Mouse (Mus musculus) left cerebral cortex, postnatal 10 days (tissue): ENCODE measurements around the gene Serpina10. TPM values are rescaled to one million over a fixed set of nuclear protein-coding genes. Genes with fewer than 3 reads are reported as not detected.
A peak's percentile ranks its signal among the peaks of the same experiment; 100 is the strongest.
"Not testable (repeated sequence)": the region's sequence is repeated elsewhere in the genome, so short reads cannot be mapped to it uniquely, and the experiment has no call there.

Source experiments
- DNase-seq, 2 experiments: peaks; one replicate each; pipeline ENCODE4 v3.0.0; 2021 to 2022; ENCODE audit warnings: low spot score in 2 of 2, mixed read lengths in 1 of 2; ENCODE audit errors: extremely low spot score in 1 of 2
- intact Hi-C: fragments of 180-260 bp; cut with DNase I; formaldehyde crosslinking; loops from one replicate; pipeline ENCODE4 v1.15.1; 2025
- total RNA-seq, 2 experiments: library from RNA; stranded (reverse); gene quantifications; 2 replicates each; pipeline ENCODE4 v1.2.3; 2021

Gene Serpina10
- not detected for total RNA-seq

DNA sequence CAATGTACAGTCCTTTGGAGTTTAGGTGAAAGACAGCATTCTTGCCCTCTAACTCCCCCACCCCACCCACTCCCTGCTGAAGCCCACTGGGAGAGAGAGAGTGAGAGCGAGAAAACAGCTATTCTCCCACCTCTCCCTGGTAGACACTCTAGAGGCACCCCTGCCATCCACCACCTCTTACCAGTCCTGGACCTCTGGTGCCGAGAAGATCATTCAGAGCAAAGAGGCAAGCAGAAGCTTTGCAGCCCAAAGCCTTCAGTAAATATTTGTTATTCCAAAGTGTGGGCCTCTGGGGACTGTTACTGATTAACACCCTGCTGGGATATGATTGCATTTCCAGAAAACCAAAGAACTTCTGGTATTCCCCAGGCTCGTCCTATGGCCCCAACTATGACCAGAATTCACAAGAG lies at the start of gene Serpina10:
TSS of gene Serpina10 (minus strand) at position 242 of the 410 bp plus-strand sequence.
- intact Hi-C loops, result no loop called here
- no peak for DNase-seq

DNA sequence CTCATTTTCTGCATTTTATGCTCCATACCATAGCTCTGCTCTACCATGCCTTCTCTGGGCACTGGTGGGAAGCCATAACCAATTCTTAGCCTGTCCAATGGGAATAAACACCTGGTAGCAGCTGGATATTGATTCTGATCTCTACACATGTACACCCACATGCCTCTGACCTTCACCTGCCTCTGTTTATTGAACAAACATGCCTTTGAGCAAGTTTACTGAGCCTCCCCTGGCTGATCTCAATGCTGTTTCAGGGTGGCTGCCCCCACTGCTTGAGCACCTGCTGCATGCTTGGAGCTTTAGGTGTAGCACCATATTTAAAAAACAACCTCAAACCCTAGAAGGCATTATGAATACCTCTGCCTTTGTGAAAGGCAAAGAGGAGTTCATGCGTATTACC lies 48.6 kb upstream of the Serpina10 start:
- intact Hi-C loops, DNase-seq: not testable (repeated sequence)

GRCm38 (mm10) chr12:103676039-103676438 lies 44.8 kb upstream of the Serpina10 start, which contains the start of gene Serpina16:
Gene Serpina16 (minus strand): TSS chr12:103676139.
- intact Hi-C loops, result no loop called here
- DNase-seq, result no peak

DNA sequence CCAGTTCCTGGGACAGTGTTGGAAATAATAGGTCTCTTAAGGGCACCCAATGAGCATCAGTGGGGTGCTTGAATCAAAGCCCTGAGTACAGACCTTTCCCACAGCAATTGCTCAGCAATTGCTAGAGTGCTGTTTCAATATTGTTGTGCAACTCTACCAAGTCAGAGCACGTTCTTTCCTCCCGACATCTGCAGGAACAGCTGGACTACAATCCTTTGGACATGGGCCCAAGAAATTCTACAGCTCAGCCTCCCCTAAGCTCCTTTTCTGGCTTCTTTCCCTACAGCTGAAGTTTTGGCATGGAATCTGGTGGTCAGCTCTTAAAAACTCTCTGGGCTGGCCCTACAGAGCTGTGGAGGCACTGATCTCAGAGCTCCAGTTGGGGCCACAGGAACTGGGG lies 41.9 kb upstream of the Serpina10 start:
- intact Hi-C loops, result no loop called here

GRCm38 (mm10) chr12:103671483-103671882 lies 40.2 kb upstream of the Serpina10 start:
- intact Hi-C loops, result no loop called here
- no peak for DNase-seq

More for the DNA sequence above, 41.9 kb upstream of the Serpina10 start:
- DNase-seq, result no peak

GRCm38 (mm10) chr12:103670964-103671363 lies 39.7 kb upstream of the Serpina10 start:
- DNase-seq, result no peak
- intact Hi-C loops, result no loop called here

DNA sequence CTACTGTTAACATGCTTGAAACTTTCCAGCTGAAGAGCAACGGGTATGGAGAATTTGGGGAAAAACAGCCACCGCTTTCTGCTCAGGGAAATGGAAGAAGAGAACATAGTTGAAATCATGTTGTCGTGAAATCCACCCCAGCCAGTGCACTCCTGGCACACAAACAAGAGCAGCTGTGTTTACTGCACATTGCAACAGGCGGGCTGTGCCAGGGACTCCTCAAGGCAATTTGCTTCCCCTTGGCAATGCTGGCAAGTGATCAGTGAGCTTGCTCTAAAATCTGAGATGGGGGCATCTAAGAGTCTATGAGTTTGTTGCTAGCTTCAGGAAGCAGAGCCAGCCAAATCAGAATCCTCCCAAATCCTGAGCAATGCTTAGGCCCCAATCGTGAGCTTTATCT lies 39.1 kb upstream of the Serpina10 start:
- intact Hi-C loops, result no loop called here
- DNase-seq, result peak; percentile 30 to 54

- intact Hi-C loops, result no loop called here
- DNase-seq, result no peak
These were observed 34.0 kb upstream of the Serpina10 start for GRCm38 (mm10) chr12:103665286-103665685.

DNA sequence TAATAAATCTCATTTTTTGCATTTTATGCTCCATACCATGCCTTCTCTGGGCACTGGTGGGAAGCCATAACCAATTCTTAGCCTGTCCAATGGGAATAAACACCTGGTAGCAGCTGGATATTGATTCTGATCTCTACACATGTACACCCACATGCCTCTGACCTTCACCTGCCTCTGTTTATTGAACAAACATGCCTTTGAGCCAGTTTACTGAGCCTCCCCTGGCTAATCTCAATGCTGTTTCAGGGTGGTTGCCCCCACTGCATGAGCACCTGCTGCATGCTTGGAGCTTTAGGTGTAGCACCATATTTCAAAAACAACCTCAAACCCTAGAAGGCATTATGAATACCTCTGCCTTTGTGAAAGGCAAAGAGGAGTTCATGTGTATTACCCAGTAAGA lies 30.8 kb upstream of the Serpina10 start:
- intact Hi-C loops, DNase-seq: not testable (repeated sequence)

GRCm38 (mm10) chr12:103660076-103660475 lies 28.8 kb upstream of the Serpina10 start:
- no peak for DNase-seq
- intact Hi-C loops, result no loop called here

GRCm38 (mm10) chr12:103659171-103659570 lies 27.9 kb upstream of the Serpina10 start:
- no peak for DNase-seq
- intact Hi-C loops, result no loop called here

GRCm38 (mm10) chr12:103657991-103658390 lies 26.7 kb upstream of the Serpina10 start:
- intact Hi-C loops, result no loop called here
- DNase-seq, result no peak

GRCm38 (mm10) chr12:103656848-103657626 lies 25.8 kb upstream of the Serpina10 start, which contains the start of gene Serpina6:
Gene Serpina6 (minus strand): TSS chr12:103657212.
- DNase-seq, result no peak
- intact Hi-C loops, result no loop called here

DNA sequence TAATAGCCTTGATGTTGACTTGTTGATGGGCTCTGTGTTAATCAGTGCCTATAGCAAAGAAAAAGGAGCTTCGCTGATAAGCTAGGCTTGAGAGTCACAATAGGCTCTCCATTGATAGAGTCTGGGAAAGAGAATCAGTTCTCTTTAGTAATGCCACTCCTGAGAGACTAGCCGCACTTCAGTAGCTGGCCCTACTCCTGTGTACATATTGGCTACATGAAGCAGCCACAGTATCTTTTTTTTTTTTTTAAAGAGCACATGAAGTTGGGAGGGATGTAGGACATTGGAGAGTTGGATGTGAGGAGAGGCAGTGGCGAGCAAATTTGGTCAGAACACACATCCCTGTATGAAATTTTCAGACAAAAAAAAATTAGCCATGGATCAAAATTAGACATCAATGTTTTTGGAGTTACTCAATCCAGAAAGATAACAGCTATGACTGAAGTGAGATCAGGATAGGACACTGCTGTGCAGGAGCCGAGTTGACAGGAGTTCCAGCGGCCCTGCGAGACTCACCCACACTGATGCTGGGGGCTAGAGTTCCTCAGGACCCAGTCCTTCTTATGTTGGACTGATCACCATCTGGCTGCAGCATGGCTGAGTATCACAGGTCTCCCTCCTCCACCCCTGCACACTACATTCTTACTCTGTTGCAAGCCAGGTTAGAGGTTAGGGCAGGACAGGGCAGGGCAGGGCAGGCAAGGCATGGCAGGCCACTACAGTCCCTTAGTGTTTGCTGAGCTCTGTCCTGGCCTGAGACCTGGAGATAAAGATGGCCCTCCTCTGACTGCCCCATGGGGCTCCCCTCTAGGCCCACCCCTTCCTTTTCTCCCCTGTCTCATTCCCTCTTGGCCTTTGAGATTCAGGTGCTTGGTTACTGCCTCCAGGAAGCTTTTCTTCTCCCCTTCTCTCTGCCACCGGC lies 24.1 kb upstream of the Serpina10 start:
- intact Hi-C loops, result no loop called here
- no peak for DNase-seq

DNA sequence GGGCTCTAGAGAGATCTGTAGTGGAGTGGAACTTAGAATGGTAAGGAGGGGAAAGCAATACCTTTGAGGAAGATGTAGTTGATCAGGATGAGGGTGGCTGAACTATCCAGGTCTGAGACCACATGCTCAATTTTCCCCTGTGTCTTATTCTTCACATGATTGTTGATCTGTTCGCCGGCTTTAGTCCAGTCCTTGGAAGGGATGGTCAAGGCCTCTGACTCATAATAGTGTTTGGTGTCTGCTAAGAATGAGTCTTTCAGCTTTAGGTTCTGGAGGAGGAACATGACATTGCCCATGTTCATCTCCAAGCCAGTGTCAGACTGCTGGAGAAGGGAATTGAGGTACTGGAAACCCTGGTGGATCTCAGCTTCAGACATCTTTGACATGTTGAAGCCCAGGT lies 22.6 kb upstream of the Serpina10 start:
- DNase-seq, result no peak
- intact Hi-C loops, result no loop called here

GRCm38 (mm10) chr12:103646314-103646713 lies 15.1 kb upstream of the Serpina10 start:
- intact Hi-C loops, result loop anchor here (10.0 kb wide), 1 partner anchor 102 kb away; no protein-coding TSS in a partner anchor

DNA sequence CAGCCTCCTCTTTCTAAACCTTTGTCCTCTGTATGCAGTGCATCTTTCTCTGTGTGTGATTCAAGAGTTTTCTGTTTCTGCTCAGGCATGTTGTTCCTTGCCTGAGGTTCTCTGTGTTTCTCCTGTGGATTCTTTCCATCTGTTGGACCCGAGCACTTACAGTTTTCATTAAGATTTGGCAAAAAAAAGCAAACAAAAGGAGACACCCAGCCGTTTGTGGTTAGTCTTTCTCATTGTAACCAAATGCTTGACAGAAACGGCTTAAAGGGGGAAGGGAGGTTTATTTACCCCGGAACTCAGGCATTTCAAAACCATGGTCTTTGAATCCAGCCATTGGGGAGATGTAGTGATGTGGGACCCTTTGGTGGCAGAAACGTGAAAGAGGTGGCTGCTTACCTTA lies 13.4 kb upstream of the Serpina10 start:
- no peak for DNase-seq
- intact Hi-C loops, result loop anchor here (5.0 to 10.0 kb wide), 2 partner anchors 100 to 142 kb away; no protein-coding TSS in a partner anchor

More at GRCm38 (mm10) chr12:103646314-103646713, 15.1 kb upstream of the Serpina10 start:
- no peak for DNase-seq

GRCm38 (mm10) chr12:103643818-103644217 lies 12.6 kb upstream of the Serpina10 start:
- intact Hi-C loops, result loop anchor here (5.0 to 10.0 kb wide), 2 partner anchors 99 to 142 kb away; no protein-coding TSS in a partner anchor
- DNase-seq, result no peak

GRCm38 (mm10) chr12:103643336-103643735 lies 12.1 kb upstream of the Serpina10 start:
- intact Hi-C loops, result loop anchor here (5.0 to 10.0 kb wide), 2 partner anchors 99 to 141 kb away; no protein-coding TSS in a partner anchor
- peak; percentile 79 for DNase-seq
